Mouse (Mus musculus): ENCODE measurements around the gene Igf2bp2. TPM values are rescaled to one million over a fixed set of nuclear protein-coding genes. Genes with fewer than 3 reads are reported as not detected.

Gene Igf2bp2
- polyA plus RNA-seq, 1 experiment, result 92.4 TPM

DNA sequence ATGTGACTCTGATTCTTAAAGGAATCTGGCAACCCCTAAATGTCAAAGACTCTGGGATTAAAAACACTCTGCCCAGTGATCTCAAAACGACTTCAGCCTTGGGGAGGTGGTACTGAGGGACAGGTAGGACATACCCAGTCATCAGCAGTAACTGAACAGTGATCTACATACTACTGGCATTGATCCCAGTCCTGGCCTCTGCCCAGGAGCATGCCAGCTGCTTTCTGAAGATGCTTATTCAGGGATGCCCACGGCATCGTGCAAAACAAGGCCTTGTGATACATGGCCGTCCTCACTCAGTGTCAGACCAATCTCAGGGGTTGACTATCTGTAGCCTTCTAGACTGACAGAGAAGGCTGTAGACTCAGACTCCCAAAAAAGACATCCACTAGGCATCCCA is 77.7 kb downstream of the Igf2bp2 start:
- H3K4me1 ChIP-seq (ENCODE audit: control insufficient read depth, insufficient read depth, low read length), result no peaks in the 10 kb centered on the region
- no peak overlapping the region for H3K4me3 ChIP-seq (ENCODE audit: insufficient read depth, low read length)
- no peak overlapping the region for H3K27ac ChIP-seq (ENCODE audit: insufficient read depth, low read length)
- TF ChIP-seq POLR2A (IDR thresholded peaks at IDR 0.05; ENCODE audit: low read depth, low read length), result no peak

DNA sequence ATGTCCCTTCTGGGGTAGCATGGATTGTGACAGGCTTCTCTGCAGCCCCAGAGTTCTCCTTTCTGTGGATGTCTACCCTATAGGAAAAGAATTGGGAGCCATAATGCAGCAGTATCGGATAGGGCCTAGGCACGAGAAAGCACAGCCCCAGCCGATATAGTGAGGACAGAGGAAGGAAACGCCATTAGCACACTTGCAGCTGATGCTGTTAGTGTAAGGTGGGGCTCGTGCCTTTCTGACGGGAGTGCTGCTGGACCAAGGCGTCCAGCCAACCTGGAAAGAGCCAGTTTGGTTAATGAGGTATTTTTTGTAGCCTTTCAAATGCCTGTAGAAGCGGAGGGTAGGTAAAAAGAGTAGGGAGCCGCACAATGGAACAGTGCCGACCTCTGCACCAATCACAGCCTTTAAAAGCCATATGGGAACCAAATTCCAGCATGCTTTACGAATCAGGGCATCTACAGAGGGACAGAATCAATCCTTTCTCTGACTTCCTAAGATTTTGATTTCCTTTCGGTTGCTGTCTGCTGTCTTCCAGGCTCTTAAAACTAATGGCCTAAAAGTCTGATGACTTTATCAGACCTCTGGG is 82.9 kb downstream of the Igf2bp2 start:
- TF ChIP-seq POLR2A (IDR thresholded peaks at IDR 0.05; ENCODE audit: low read depth, low read length), result no peak
- TF ChIP-seq CTCF (IDR thresholded peaks at IDR 0.05; ENCODE audit: borderline replicate concordance, insufficient read depth, low read length), result no peak
- H3K4me3 ChIP-seq (ENCODE audit: insufficient read depth, low read length), result no peak overlapping the region
- no peak overlapping the region for H3K27ac ChIP-seq (ENCODE audit: insufficient read depth, low read length)
- H3K4me1 ChIP-seq (ENCODE audit: control insufficient read depth, insufficient read depth, low read length), result peaks cover 4% of the 10 kb centered on the region

DNA sequence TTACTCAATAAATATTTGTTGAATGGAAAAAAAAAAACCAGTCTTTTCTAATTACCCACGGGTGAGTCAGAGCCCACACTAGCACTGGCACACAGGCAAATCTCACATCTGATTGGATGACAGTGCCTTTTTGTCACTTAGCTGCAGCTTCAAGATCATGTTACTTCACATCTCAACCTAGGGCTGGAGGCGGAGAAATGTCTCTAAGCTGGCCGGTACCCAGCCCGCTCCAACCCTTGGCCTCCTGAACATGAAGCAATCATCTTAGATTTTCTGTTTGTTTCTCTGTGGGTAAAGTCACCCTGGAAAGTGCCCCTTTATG is 86.5 kb downstream of the Igf2bp2 start:
- no peak for TF ChIP-seq CTCF (IDR thresholded peaks at IDR 0.05; ENCODE audit: borderline replicate concordance, insufficient read depth, low read length)
- no peak for TF ChIP-seq POLR2A (IDR thresholded peaks at IDR 0.05; ENCODE audit: low read depth, low read length)
- H3K4me3 ChIP-seq (ENCODE audit: insufficient read depth, low read length), result no peak overlapping the region
- H3K4me1 ChIP-seq (ENCODE audit: control insufficient read depth, insufficient read depth, low read length), result peaks cover 4% of the 10 kb centered on the region
- H3K27ac ChIP-seq (ENCODE audit: insufficient read depth, low read length), result 0 out of 2 replicates have a peak overlapping the region, but pooled peaks have one; percentile 23

DNA sequence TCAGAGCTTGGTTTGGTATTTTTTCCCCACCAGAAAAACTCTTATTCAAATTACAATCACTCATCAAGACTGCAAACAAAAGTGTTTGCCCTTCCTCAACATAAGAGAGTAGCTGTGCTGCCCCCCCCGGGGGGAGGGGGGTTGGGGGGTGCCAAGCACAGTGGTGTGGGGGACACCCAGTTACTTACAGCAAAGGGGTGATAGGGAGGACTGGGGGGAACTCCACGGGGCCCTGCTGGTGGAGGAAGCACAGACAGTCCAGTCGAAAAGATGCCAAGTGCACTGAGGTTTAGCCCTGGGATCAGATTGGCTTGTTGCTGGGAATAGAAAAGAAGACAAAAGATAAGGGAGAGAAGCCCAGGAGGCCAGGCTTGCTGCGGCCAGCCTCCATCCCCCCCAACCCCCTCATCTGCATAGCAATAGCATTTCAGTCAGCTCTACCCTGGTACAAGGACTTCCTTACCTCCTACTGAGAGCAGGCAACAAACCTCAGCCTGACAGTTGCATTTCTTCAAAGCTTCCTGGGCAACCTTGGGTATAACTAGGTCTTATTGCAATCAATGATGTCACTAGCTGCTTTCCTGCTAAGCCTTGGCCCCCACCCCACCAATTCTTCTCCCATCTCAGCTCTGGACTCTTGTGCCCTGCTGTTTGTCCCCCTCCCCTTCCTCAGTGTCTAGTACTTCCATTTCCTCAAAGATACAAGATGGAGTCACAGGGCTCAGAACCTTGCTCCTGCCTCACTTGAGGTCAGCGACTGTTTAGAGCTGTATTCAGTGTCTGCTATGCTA is 87.1 kb downstream of the Igf2bp2 start:
- TF ChIP-seq CTCF (IDR thresholded peaks at IDR 0.05; ENCODE audit: borderline replicate concordance, insufficient read depth, low read length) (no peak), POLR2A (IDR thresholded peaks at IDR 0.05; ENCODE audit: low read depth, low read length) (no peak)
- Histone ChIP-seq H3K4me3 (ENCODE audit: insufficient read depth, low read length) (no peak overlapping the region), H3K27ac (ENCODE audit: insufficient read depth, low read length) (peak overlapping the region; percentile 66), H3K4me1 (ENCODE audit: control insufficient read depth, insufficient read depth, low read length) (peaks cover 4% of the 10 kb centered on the region)

DNA sequence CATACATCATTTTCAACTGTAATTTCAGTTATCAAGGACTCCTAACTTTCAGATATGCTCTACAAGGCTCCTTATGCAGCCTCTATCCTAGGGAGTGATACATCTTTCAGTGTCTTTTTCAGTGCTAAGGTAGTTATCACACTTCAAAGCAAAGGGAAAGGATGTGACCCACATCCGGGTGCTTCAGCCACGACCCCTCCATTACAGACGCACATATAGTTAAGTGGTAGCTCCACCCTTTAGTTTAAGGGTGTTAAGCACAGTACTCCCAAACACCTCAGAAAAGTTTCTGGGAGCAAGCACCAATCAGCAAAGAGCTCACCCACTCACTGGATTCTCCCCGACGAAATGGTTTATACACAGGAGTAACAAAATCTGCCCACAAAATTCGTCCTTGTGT is 88.0 kb downstream of the Igf2bp2 start:
- TF ChIP-seq POLR2A (IDR thresholded peaks at IDR 0.05; ENCODE audit: low read depth, low read length), result no peak
- TF ChIP-seq CTCF (IDR thresholded peaks at IDR 0.05; ENCODE audit: borderline replicate concordance, insufficient read depth, low read length), result no peak

DNA sequence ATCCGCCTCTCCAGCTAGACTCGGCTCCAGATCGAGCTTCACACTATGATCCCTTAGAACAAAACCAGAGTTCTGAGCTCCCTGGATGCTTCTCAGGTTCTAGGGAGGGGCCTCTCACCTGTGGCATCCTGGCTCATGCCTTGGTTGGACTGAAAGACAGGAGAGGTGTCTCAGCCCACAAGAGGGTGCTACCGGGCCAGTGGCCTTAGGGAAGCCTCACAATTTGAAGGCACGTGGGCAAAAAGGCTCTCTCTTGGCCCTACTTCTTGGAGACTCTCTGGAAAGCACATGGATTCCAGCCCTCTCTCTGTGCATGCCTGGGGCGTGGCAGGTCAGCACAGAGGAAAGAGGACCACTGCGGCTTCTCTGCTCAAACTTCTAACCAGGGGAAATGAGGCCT is 91.7 kb downstream of the Igf2bp2 start:
- Histone ChIP-seq H3K4me1 (ENCODE audit: control insufficient read depth, insufficient read depth, low read length) (peaks cover 14% of the 10 kb centered on the region), H3K27ac (ENCODE audit: insufficient read depth, low read length) (no peak overlapping the region), H3K4me3 (ENCODE audit: insufficient read depth, low read length) (no peak overlapping the region)
- TF ChIP-seq CTCF (IDR thresholded peaks at IDR 0.05; ENCODE audit: borderline replicate concordance, insufficient read depth, low read length) (no peak), POLR2A (IDR thresholded peaks at IDR 0.05; ENCODE audit: low read depth, low read length) (no peak)

More for the DNA sequence above, 88.0 kb downstream of the Igf2bp2 start:
- peaks cover 4% of the 10 kb centered on the region for H3K4me1 ChIP-seq (ENCODE audit: control insufficient read depth, insufficient read depth, low read length)
- no peak overlapping the region for H3K4me3 ChIP-seq (ENCODE audit: insufficient read depth, low read length)
- no peak overlapping the region for H3K27ac ChIP-seq (ENCODE audit: insufficient read depth, low read length)

DNA sequence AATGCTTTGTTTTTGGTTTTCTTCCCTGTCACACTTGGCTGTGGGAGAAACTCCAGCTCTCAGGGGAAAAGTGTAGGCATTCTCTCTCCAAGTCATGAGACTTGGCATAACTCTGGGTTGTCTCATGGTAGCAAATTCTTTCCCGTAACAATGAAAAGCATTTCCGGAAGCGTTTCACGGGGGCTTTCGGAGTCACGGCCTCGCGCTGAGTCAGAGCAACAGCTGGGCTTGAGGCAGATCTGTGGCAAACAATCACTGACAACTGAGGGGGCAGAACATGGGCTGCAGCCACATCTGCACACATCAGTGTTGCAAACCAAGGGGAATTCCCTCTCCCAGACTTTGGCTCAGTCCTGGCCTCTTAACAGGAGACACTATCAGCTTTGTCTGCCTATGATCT is 95.7 kb downstream of the Igf2bp2 start:
- H3K4me1 ChIP-seq (ENCODE audit: control insufficient read depth, insufficient read depth, low read length), result peaks cover 10% of the 10 kb centered on the region; the same call in 1 of the 2 replicates
- TF ChIP-seq CTCF (IDR thresholded peaks at IDR 0.05; ENCODE audit: borderline replicate concordance, insufficient read depth, low read length), result no peak
- TF ChIP-seq POLR2A (IDR thresholded peaks at IDR 0.05; ENCODE audit: low read depth, low read length), result no peak
- H3K27ac ChIP-seq (ENCODE audit: insufficient read depth, low read length), result peak overlapping the region; percentile 59
- no peak overlapping the region for H3K4me3 ChIP-seq (ENCODE audit: insufficient read depth, low read length)

DNA sequence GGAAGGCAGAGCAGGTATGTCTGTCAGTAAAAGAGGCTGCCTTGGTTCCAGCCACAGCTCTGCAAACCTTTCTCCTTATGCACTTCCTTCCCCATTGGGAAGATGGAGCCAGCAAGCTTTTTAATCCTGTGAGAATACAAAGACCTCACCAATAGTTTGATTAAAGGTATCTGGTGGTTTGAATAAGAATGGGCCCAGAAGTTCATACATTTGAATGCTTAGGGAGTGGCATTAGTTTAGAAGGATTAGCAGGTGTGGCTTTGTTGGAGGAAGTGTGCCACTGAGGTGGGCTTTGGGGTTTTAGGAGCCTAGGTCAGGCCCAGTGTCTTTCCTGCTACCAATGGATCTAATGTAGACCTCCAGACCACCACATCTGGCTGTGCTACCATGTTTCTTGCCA is 97.6 kb downstream of the Igf2bp2 start:
- H3K27ac ChIP-seq (ENCODE audit: insufficient read depth, low read length), result no peak overlapping the region
- H3K4me1 ChIP-seq (ENCODE audit: control insufficient read depth, insufficient read depth, low read length), result peaks cover 10% of the 10 kb centered on the region; the same call in 1 of the 2 replicates
- no peak overlapping the region for H3K4me3 ChIP-seq (ENCODE audit: insufficient read depth, low read length)
- TF ChIP-seq POLR2A (IDR thresholded peaks at IDR 0.05; ENCODE audit: low read depth, low read length), result no peak
- TF ChIP-seq CTCF (IDR thresholded peaks at IDR 0.05; ENCODE audit: borderline replicate concordance, insufficient read depth, low read length), result no peak

DNA sequence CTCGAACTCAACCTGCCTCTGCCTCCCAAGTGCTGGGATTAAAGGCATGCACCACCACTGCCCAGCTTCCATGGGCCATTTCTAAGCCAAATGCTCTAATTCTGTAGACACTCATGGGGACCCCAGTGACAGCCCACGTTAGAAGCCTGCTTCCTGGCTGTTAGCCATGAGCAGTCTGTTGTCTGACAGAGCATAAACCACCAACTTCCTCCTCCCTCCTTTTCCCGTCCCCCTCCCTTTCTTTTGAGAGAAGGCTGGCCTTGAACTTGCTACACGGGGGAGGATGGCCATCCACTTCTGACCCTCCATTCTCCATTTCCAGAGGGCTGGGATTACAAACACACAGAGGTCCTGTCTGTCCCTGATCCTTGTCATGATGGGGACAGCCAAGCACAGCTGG is 100.8 kb downstream of the Igf2bp2 start:
- Histone ChIP-seq H3K27ac (ENCODE audit: insufficient read depth, low read length) (no peak overlapping the region), H3K4me1 (ENCODE audit: control insufficient read depth, insufficient read depth, low read length) (peaks cover 3% of the 10 kb centered on the region; the same call in 1 of the 2 replicates), H3K4me3 (ENCODE audit: insufficient read depth, low read length) (no peak overlapping the region)
- TF ChIP-seq CTCF (IDR thresholded peaks at IDR 0.05; ENCODE audit: borderline replicate concordance, insufficient read depth, low read length), result no peak
- TF ChIP-seq POLR2A (IDR thresholded peaks at IDR 0.05; ENCODE audit: low read depth, low read length), result no peak

DNA sequence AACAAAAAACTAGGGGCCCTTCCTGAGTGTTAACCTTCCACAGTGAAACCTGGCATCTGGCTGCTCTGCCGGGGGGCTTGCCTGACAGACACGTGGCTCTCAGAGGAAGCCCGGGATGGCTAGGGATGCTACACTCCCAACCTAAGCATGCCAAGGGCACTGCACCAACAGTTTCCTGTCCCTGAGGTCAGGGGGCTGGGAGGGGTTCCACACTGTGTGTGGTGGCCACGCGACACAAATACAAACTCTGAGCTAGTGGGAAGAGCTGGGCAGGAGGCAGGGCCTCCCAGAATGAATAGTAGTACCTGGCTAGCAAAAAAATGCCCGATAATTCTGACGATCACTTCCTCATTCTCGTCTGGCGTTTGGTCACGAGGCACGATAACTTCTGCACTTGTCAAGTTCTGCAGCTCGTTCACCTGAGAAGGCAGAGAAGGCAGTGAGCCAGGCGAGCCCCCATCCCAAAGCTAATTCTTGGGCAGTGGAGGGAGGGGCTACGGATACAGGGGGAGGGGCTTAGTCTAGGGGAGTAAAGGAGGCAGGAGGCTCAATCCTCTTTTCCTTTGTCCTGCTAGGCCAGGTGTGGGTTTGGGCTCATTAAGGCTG is 101.4 kb downstream of the Igf2bp2 start:
- Histone ChIP-seq H3K27ac (ENCODE audit: insufficient read depth, low read length) (no peak overlapping the region), H3K4me3 (ENCODE audit: insufficient read depth, low read length) (no peak overlapping the region), H3K4me1 (ENCODE audit: control insufficient read depth, insufficient read depth, low read length) (no peaks in the 10 kb centered on the region)
- TF ChIP-seq POLR2A (IDR thresholded peaks at IDR 0.05; ENCODE audit: low read depth, low read length) (no peak), CTCF (IDR thresholded peaks at IDR 0.05; ENCODE audit: borderline replicate concordance, insufficient read depth, low read length) (no peak)

Measured in embryonic fibroblast, embryonic 13.5 days (primary cell).